ENCODE assay signal across 8 mouse cellular contexts in the genomic region with DNA sequence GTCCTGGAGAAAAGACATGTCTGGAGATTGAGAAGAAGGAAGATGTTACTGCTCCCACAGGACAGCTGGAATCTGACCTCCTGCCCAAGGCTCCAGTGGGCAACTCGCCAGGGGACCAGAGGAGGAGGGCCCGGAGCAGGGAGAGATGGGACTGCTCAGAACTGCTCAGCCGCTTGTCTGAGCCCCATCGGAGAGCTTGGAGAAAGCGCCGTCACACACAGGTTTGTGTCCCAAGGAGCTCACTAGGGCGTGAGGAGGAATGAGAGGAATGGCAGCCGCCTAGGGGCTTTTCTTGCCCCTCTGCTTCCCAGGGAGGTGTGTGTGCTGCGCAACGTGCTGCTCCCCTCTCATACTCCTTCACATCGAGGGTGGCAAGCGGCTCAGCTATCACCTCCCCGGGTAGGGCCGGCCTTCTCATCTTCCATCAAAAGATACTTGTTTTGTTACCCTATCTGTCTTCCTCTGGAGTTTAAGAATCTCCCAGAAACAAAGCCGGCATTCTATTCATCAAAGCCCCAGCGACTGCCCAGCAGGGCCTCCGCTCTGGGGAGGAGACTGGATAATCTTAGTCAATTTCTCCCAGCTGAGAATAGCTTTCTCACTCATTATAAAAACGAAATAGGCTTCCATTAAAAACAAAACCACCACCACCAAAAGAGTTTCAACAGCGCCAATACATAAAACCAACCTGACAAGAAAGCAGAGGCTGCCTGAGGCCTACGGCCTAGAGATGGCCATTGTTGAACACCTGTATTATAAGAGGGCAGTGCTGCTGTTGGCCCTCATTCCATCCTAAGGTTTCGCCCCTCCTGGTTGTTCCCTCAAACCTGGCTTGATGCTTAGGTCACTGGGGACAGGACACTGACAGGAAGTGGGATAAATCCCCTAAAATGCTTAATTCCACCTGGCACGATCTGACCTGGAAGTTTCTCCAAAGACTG. TPM values are rescaled to one million over a fixed set of nuclear protein-coding genes. Genes with fewer than 3 reads are reported as not detected.
DNase-seq lines count a peak whose midpoint lies in the region; ATAC-seq and TF ChIP-seq lines count a peak whose summit lies in the region.

No protein-coding gene starts in this region.

- WGBS in intestine, embryonic 14.5 days, result 31% methylated on average over 22 of the region's 22 CpGs
- 39% methylated on average over 22 of the region's 22 CpGs for WGBS in intestine, embryonic 16.5 days
- 9% methylated on average over 22 of the region's 22 CpGs for whole genome bisulfite sequencing in forebrain, embryonic 14.5 days
- WGBS in hindbrain, embryonic 14.5 days, result 12% methylated on average over 22 of the region's 22 CpGs
- WGBS in liver, postnatal 0 days (ENCODE audit: insufficient replicate concordance), result 69% methylated on average over 22 of the region's 22 CpGs

- no peaks in the 10 kb centered on the region for H3K27me3 ChIP-seq in intestine, embryonic 14.5 days (replicated peaks; ENCODE audit: control insufficient read depth, insufficient read depth, low read length)
- no peaks in the 10 kb centered on the region for H3K27me3 ChIP-seq in intestine, embryonic 16.5 days (replicated peaks; ENCODE audit: control insufficient read depth, insufficient read depth, low read length)
- no peaks in the 10 kb centered on the region for H3K27me3 ChIP-seq in forebrain, embryonic 14.5 days (replicated peaks; ENCODE audit: control insufficient read depth, insufficient read depth, low read length)
- no peaks in the 10 kb centered on the region for H3K27me3 ChIP-seq in hindbrain, embryonic 14.5 days (ENCODE audit: control insufficient read depth, insufficient read depth, low read length)
- no peaks in the 10 kb centered on the region for H3K27me3 ChIP-seq in liver, postnatal 0 days (ENCODE audit: insufficient read depth, low read length)

- no peak overlapping the region for H3K9ac ChIP-seq in intestine, embryonic 14.5 days (ENCODE audit: low read length)
- H3K9ac ChIP-seq in intestine, embryonic 16.5 days (ENCODE audit: low read depth, low read length), result no peak overlapping the region
- H3K9ac ChIP-seq in forebrain, embryonic 14.5 days (ENCODE audit: low read length), result no peak overlapping the region
- H3K9ac ChIP-seq in hindbrain, embryonic 14.5 days, result 0 out of 2 replicates have a peak overlapping the region, but pooled peaks have one; percentile 13
- peak overlapping the region; percentile 38; the same call in 1 of the 2 replicates for H3K9ac ChIP-seq in liver, postnatal 0 days (replicated peaks)

- H3K27ac ChIP-seq in intestine, embryonic 14.5 days (ENCODE audit: low read depth), result peak overlapping the region; percentile 43; the same call in 1 of the 2 replicates
- no peak overlapping the region for H3K27ac ChIP-seq in intestine, embryonic 16.5 days (ENCODE audit: low read length)
- no peak overlapping the region for H3K27ac ChIP-seq in forebrain, embryonic 14.5 days (ENCODE audit: low read depth, low read length)
- H3K27ac ChIP-seq in hindbrain, embryonic 14.5 days, result no peak overlapping the region
- peak overlapping the region; percentile 22; the same call in 1 of the 2 replicates for H3K27ac ChIP-seq in liver, postnatal 0 days (ENCODE audit: low read depth)

- ATAC-seq in intestine, embryonic 14.5 days (replicated peaks; ENCODE audit: low FRiP score, low TSS enrichment, low read depth), result 0 out of 2 replicates have a peak, but pooled peaks have one; percentile 34
- no peak for ATAC-seq in intestine, embryonic 16.5 days
- 0 out of 2 replicates have a peak, but pooled peaks have one; percentile 32 for ATAC-seq in forebrain, embryonic 14.5 days
- ATAC-seq in hindbrain, embryonic 14.5 days (ENCODE audit: low FRiP score), result no peak
- ATAC-seq in liver, postnatal 0 days, result no peak
- ATAC-seq in erythroid progenitor cell, adult 5-6 weeks (replicated peaks; ENCODE audit: low FRiP score, poor library complexity, severe bottlenecking), result no peak

- no peak for TF ChIP-seq EP300 in liver, postnatal 0 days (IDR thresholded peaks at IDR 0.05; ENCODE audit: low read depth)

- no peaks in the 10 kb centered on the region for H3K9me3 ChIP-seq in intestine, embryonic 14.5 days (ENCODE audit: control insufficient read depth, low read length)
- H3K9me3 ChIP-seq in intestine, embryonic 16.5 days (ENCODE audit: control insufficient read depth, low read length), result no peaks in the 10 kb centered on the region
- no peaks in the 10 kb centered on the region for H3K9me3 ChIP-seq in forebrain, embryonic 14.5 days (replicated peaks; ENCODE audit: control insufficient read depth, low read length)
- no peaks in the 10 kb centered on the region for H3K9me3 ChIP-seq in hindbrain, embryonic 14.5 days (ENCODE audit: control insufficient read depth, low read length)
- no peaks in the 10 kb centered on the region for H3K9me3 ChIP-seq in liver, postnatal 0 days (ENCODE audit: low read length)

- H3K4me2 ChIP-seq in intestine, embryonic 14.5 days (ENCODE audit: low read length), result peak overlapping the region; percentile 39
- H3K4me2 ChIP-seq in intestine, embryonic 16.5 days (ENCODE audit: low read depth, low read length), result no peak overlapping the region
- H3K4me2 ChIP-seq in forebrain, embryonic 14.5 days (ENCODE audit: low read length), result peak overlapping the region; percentile 24
- H3K4me2 ChIP-seq in hindbrain, embryonic 14.5 days (replicated peaks), result peak overlapping the region; percentile 39
- peak overlapping the region; percentile 45 for H3K4me2 ChIP-seq in liver, postnatal 0 days (ENCODE audit: low read depth, low read length)

- H3K36me3 ChIP-seq in intestine, embryonic 14.5 days (ENCODE audit: control insufficient read depth, insufficient read depth, low read length), result no peaks in the 10 kb centered on the region
- H3K36me3 ChIP-seq in intestine, embryonic 16.5 days (ENCODE audit: control insufficient read depth, insufficient read depth, low read length), result no peaks in the 10 kb centered on the region; the same call in 1 of the 2 replicates
- H3K36me3 ChIP-seq in forebrain, embryonic 14.5 days (ENCODE audit: control insufficient read depth, insufficient read depth, low read length), result peaks cover 12% of the 10 kb centered on the region; the same call in 1 of the 2 replicates
- H3K36me3 ChIP-seq in hindbrain, embryonic 14.5 days (replicated peaks; ENCODE audit: control insufficient read depth, insufficient read depth), result peaks cover 24% of the 10 kb centered on the region
- H3K36me3 ChIP-seq in liver, postnatal 0 days (replicated peaks; ENCODE audit: insufficient read depth, low read length), result peaks cover 30% of the 10 kb centered on the region

- DNase-seq in intestine, embryonic 14.5 days (ENCODE audit: low spot score), result peak; percentile 64
- no peak for DNase-seq in forebrain, embryonic 14.5 days (ENCODE audit: low spot score)
- peak; percentile 33 for DNase-seq in hindbrain, embryonic 14.5 days (ENCODE audit: low spot score)
- peak; percentile 54 for DNase-seq in liver, postnatal 0 days
- DNase-seq in ovary, postnatal 10 days (ENCODE audit: low spot score), result peak; percentile 56
- DNase-seq in spleen, postnatal 36 days (ENCODE audit: low spot score in 2 of 2), result no peak

- peaks cover 35% of the 10 kb centered on the region for H3K4me1 ChIP-seq in intestine, embryonic 14.5 days (replicated peaks; ENCODE audit: control insufficient read depth, insufficient read depth, low read length)
- peaks cover 22% of the 10 kb centered on the region for H3K4me1 ChIP-seq in intestine, embryonic 16.5 days (ENCODE audit: control insufficient read depth, insufficient read depth, low read length)
- peaks cover 10% of the 10 kb centered on the region; the same call in 1 of the 2 replicates for H3K4me1 ChIP-seq in forebrain, embryonic 14.5 days (ENCODE audit: control insufficient read depth, insufficient read depth, low read length)
- H3K4me1 ChIP-seq in hindbrain, embryonic 14.5 days (replicated peaks; ENCODE audit: control insufficient read depth, insufficient read depth, low read length), result peaks cover 13% of the 10 kb centered on the region
- peaks cover 48% of the 10 kb centered on the region for H3K4me1 ChIP-seq in liver, postnatal 0 days (ENCODE audit: insufficient read depth)

- no peak for TF ChIP-seq CTCF in liver, postnatal 0 days (IDR thresholded peaks at IDR 0.05; ENCODE audit: low read depth)

- no peak overlapping the region for H3K4me3 ChIP-seq in intestine, embryonic 14.5 days (ENCODE audit: low read depth, low read length)
- no peak overlapping the region for H3K4me3 ChIP-seq in intestine, embryonic 16.5 days (ENCODE audit: low read length)
- H3K4me3 ChIP-seq in forebrain, embryonic 14.5 days (ENCODE audit: low read depth, low read length), result no peak overlapping the region
- H3K4me3 ChIP-seq in hindbrain, embryonic 14.5 days (replicated peaks; ENCODE audit: low read length), result no peak overlapping the region
- peak overlapping the region; percentile 15; the same call in 1 of the 2 replicates for H3K4me3 ChIP-seq in liver, postnatal 0 days (ENCODE audit: low read depth, low read length)

RNA-seq across cellular contexts. Expression of a gene that starts 9.1 kb away (rescaled TPM):
- polyA plus RNA-seq in intestine, embryonic 14.5 days (2014; fragmentation: Nextera tagmentation; extraction: Ambion mirVana), result 46.3 and 46.4 TPM in 2 replicates
- polyA plus RNA-seq in intestine, embryonic 16.5 days (2015; fragmentation: Nextera tagmentation; extraction: Ambion mirVana), result 72.4 and 81.8 TPM in 2 replicates
- 33.2 and 48.9 TPM in 2 replicates for polyA plus RNA-seq in forebrain, embryonic 14.5 days (2014; fragmentation: Nextera tagmentation; extraction: Ambion mirVana)
- 86.6 and 94.3 TPM in 2 replicates for polyA plus RNA-seq in hindbrain, embryonic 14.5 days (2014; fragmentation: Nextera tagmentation; extraction: Ambion mirVana)
- polyA plus RNA-seq in liver, postnatal 0 days (2015; fragmentation: Nextera tagmentation; extraction: Ambion mirVana), result 80.4 and 85.0 TPM in 2 replicates
- total RNA-seq in erythroid progenitor cell, adult 5-6 weeks (2015; ENCODE audit: low replicate concordance), result 162 and 195 TPM in 2 replicates
- 261 and 301 TPM in 2 replicates for total RNA-seq in erythroid progenitor cell, adult 5-6 weeks (2017; ENCODE audit: low replicate concordance)

RNA-seq across cellular contexts. Expression of a gene that starts 37.9 kb away (rescaled TPM):
- 71.4 and 76.1 TPM in 2 replicates for polyA plus RNA-seq in intestine, embryonic 14.5 days (2014; fragmentation: Nextera tagmentation; extraction: Ambion mirVana)
- 65.0 and 65.6 TPM in 2 replicates for polyA plus RNA-seq in intestine, embryonic 16.5 days (2015; fragmentation: Nextera tagmentation; extraction: Ambion mirVana)
- 101 and 105 TPM in 2 replicates for polyA plus RNA-seq in forebrain, embryonic 14.5 days (2014; fragmentation: Nextera tagmentation; extraction: Ambion mirVana)
- 65.6 and 70.1 TPM in 2 replicates for polyA plus RNA-seq in hindbrain, embryonic 14.5 days (2014; fragmentation: Nextera tagmentation; extraction: Ambion mirVana)
- 22.0 and 24.9 TPM in 2 replicates for polyA plus RNA-seq in liver, postnatal 0 days (2015; fragmentation: Nextera tagmentation; extraction: Ambion mirVana)
- 8.8 and 13.3 TPM in 2 replicates for total RNA-seq in erythroid progenitor cell, adult 5-6 weeks (2015; ENCODE audit: low replicate concordance)
- total RNA-seq in erythroid progenitor cell, adult 5-6 weeks (2017; ENCODE audit: low replicate concordance), result 4.4 and 7.9 TPM in 2 replicates

Comparison
In these comparisons a context has a peak if more than half of its experiments do, and no peak if none do; other contexts are left out.
1. ATAC-seq: peak in intestine, embryonic 14.5 days (single experiment) and forebrain, embryonic 14.5 days (single experiment); none in intestine, embryonic 16.5 days (single experiment), hindbrain, embryonic 14.5 days (single experiment), liver, postnatal 0 days (single experiment) and erythroid progenitor cell, adult 5-6 weeks (single experiment).
2. H3K27ac ChIP-seq: peak in intestine, embryonic 14.5 days (single experiment) and liver, postnatal 0 days (single experiment); none in intestine, embryonic 16.5 days (single experiment), forebrain, embryonic 14.5 days (single experiment) and hindbrain, embryonic 14.5 days (single experiment).
3. DNase-seq: peak in intestine, embryonic 14.5 days (single experiment), hindbrain, embryonic 14.5 days (single experiment), liver, postnatal 0 days (single experiment) and ovary, postnatal 10 days (single experiment); none in forebrain, embryonic 14.5 days (single experiment) and spleen, postnatal 36 days (0 of 2).
4. H3K9ac ChIP-seq: peak in hindbrain, embryonic 14.5 days (single experiment) and liver, postnatal 0 days (single experiment); none in intestine, embryonic 14.5 days (single experiment), intestine, embryonic 16.5 days (single experiment) and forebrain, embryonic 14.5 days (single experiment).